Mouse (Mus musculus) G1E (cell line): ENCODE results near the gene Hoxd8. TPM values are rescaled to one million over a fixed set of nuclear protein-coding genes. Genes with fewer than 3 reads are reported as not detected.

ENCODE experiments used
- ATAC-seq: 2 replicates; pipeline ENCODE4 v1.8.0; 2016; ENCODE audit warnings: mild to moderate bottlenecking; ENCODE audit not compliant: insufficient number of reproducible peaks, poor library complexity, low FRiP score, severe bottlenecking; ENCODE audit errors: extremely low read depth
- DNase-seq: peaks from one replicate; pipeline ENCODE4 v3.0.0; 2012; ENCODE audit warnings: low spot score
- H3K27me3 ChIP-seq: 2 replicates; pipeline ENCODE4 v1.6.1; 2012; ENCODE audit warnings: mild to moderate bottlenecking, low read length, inconsistent platforms; ENCODE audit not compliant: insufficient read depth
- H3K36me3 ChIP-seq: replicated peaks from 2 replicates; pipeline ENCODE3; 2012; ENCODE audit warnings: mild to moderate bottlenecking, inconsistent platforms
- H3K4me1 ChIP-seq: 2 replicates; pipeline ENCODE4 v1.6.1; 2012; ENCODE audit warnings: low read depth, low read length, inconsistent platforms, mixed read lengths; ENCODE audit not compliant: insufficient read depth
- H3K4me3 ChIP-seq: 2 replicates; pipeline ENCODE4 v1.5.1; 2012; ENCODE audit warnings: low read depth, mild to moderate bottlenecking, inconsistent platforms, low read length, moderate library complexity, mixed read lengths
- H3K9me3 ChIP-seq: replicated peaks from 2 replicates; pipeline ENCODE4 v1.6.1; 2012; ENCODE audit warnings: inconsistent platforms
- CTCF ChIP-seq: IDR thresholded peaks from 2 replicates; pipeline ENCODE4 v1.5.1; 2012; ENCODE audit warnings: low read depth, low read length, inconsistent platforms, mixed read lengths
- GATA1 ChIP-seq: IDR thresholded peaks from 2 replicates; pipeline ENCODE4 v1.6.1; 2012; ENCODE audit warnings: borderline replicate concordance, low read length, inconsistent platforms, mixed read lengths
- GATA2 ChIP-seq: IDR thresholded peaks from 2 replicates; pipeline ENCODE4 v1.6.1; 2012; ENCODE audit warnings: low read depth, low read length, inconsistent platforms, borderline replicate concordance
- POLR2AphosphoS5 ChIP-seq: IDR thresholded peaks from 2 replicates; pipeline ENCODE4 v1.6.1; 2012; ENCODE audit warnings: low read depth, low read length, inconsistent platforms; ENCODE audit not compliant: insufficient replicate concordance
- TAL1 ChIP-seq: conservative IDR thresholded peaks from 2 replicates; pipeline ENCODE4 v1.6.1; 2012; ENCODE audit warnings: low read depth, low read length, inconsistent platforms, mixed read lengths
- polyA plus RNA-seq: library from polyadenylated mRNA; stranded (reverse); fragments of >175 nt; gene quantifications from 2 replicates; pipeline ENCODE4 v1.2.3, GENCODE M21; 2012
- total RNA-seq, 2 experiments: library from RNA; stranded (forward) in 1 of 2; stranded (reverse) in 1 of 2; fragments of 200-1000 nt in 1 of 2; fragments of >200 nt in 1 of 2; fragmentation: Nextera tagmentation in 1 of 2; gene quantifications; 2 replicates each; pipeline ENCODE4 v1.2.3; 2014 to 2017

Gene Hoxd8
- total and polyA plus RNA-seq, 3 experiments = not detected

DNA sequence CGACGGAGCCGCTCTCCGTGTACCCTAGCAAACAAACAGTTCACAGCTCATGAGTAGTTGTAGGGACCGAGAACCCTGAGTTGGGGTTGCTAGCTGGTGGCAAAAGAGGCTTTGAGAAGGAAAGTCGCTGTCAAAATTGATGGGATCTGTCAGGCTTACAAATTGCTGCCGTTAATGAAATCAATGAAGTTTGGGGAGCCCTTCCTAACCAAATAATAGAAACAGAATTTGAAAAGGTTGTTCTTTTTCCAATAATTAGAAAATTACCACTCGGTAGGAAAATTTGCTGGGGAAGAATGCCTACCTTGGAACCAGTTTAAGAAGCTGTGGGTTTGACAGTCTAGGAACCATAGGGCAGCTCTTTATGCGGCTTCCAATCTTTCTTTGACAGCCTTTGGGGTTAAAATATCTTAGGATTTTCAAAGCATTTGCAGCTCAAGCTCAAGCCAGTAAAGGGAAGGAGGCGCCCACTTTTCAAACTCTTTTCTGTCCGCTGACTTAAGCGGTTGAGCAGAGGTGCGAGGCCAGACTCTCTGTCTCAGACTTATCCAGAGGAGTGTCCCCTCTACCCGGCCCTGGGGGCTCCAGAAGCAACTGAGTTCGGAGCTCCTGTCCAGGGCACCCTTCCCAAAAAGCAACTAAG, 46.3 kb upstream of the Hoxd8 start:
- TF ChIP-seq POLR2AphosphoS5 = no peak
- no peak for TF ChIP-seq GATA1
- no peak for TF ChIP-seq GATA2
- no peak for TF ChIP-seq TAL1
- no peak for TF ChIP-seq CTCF
- ATAC-seq (no peak), DNase-seq (no peak)
- H3K4me3 ChIP-seq = no peak overlapping the region
- H3K36me3 ChIP-seq = no peaks in the 10 kb centered on the region
- H3K27me3 ChIP-seq = peaks cover 42% of the 10 kb centered on the region
- H3K9me3 ChIP-seq = peaks cover 23% of the 10 kb centered on the region
- H3K4me1 ChIP-seq = no peaks in the 10 kb centered on the region

DNA sequence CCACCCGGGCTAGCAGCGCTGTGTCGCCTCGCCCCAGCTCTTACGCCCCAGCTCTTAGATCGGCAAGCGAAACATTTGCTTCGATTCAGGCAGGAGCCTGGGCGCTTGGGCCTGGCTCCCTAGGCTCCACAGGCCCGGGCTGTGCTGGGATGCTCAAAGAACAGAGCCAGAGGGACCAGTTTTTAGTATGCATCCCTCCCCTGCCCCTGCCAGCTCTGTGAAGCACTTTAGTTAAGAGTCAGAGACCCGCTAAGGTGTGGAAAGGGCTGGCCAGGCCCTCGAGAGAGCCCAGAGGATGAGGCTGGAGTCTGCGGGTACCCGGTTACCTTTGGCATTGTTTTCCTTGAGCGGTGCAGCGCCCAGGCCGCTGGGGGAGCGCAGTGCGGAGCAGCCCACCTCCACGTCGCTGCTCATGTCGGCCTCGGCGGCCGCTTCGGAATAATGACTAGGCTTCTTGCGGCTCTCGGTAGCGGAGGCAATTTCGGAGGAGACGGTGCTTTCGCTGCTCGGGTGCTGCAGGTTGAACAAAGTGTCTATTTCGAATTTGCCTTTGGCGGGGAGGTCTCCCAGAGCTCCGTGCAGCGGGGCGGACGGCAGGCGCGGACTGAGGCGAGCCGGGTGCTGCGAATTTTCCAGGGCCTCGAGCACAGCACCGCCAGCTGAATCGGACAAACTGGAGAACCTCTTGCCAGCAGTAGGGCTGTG, 45.6 kb upstream of the Hoxd8 start:
- H3K4me1 ChIP-seq = no peaks in the 10 kb centered on the region
- H3K4me3 ChIP-seq = no peak overlapping the region
- H3K36me3 ChIP-seq = no peaks in the 10 kb centered on the region
- TF ChIP-seq GATA1 = no peak
- DNase-seq (no peak), ATAC-seq (no peak)
- H3K27me3 ChIP-seq = peaks cover 49% of the 10 kb centered on the region
- peaks cover 23% of the 10 kb centered on the region for H3K9me3 ChIP-seq

DNA sequence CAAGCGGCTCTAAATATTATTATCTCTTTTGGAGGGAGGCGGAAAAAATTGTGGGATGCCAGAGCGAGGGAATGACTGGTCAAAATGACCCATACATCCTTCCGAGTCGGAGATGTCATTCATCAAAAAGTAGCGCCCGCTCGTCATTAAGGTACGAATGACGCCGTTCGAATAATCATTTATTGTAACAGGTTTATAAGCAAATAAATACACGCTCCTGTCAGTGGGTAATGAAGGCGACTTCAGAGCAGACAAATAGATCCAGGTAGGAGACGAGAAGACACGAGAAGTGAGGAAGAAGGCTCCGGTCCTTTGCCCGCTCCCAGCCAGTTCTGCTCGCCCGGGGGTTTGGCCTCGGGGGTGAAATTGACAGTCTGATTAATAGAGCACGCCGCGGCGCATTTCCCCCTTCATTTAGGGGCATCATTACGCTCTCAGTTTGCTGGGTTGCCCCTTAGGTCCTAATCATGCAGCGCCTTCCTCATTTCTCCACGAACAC, 44.9 kb upstream of the Hoxd8 start, which contains the start of gene Evx2:
TSS of gene Evx2 (minus strand) at position 51 of the 499 bp plus-strand sequence.
- peaks cover 50% of the 10 kb centered on the region for H3K27me3 ChIP-seq
- ATAC-seq (no peak), DNase-seq (no peak)
- TF ChIP-seq GATA1 (no peak), TAL1 (no peak), POLR2AphosphoS5 (no peak), GATA2 (no peak), CTCF (no peak)
- H3K4me3 ChIP-seq = no peak within 1 kb of the TSS
- H3K9me3 ChIP-seq = peaks cover 23% of the 10 kb centered on the region
- no peaks in the 10 kb centered on the region for H3K4me1 ChIP-seq
- no peaks in the 10 kb centered on the region for H3K36me3 ChIP-seq

DNA sequence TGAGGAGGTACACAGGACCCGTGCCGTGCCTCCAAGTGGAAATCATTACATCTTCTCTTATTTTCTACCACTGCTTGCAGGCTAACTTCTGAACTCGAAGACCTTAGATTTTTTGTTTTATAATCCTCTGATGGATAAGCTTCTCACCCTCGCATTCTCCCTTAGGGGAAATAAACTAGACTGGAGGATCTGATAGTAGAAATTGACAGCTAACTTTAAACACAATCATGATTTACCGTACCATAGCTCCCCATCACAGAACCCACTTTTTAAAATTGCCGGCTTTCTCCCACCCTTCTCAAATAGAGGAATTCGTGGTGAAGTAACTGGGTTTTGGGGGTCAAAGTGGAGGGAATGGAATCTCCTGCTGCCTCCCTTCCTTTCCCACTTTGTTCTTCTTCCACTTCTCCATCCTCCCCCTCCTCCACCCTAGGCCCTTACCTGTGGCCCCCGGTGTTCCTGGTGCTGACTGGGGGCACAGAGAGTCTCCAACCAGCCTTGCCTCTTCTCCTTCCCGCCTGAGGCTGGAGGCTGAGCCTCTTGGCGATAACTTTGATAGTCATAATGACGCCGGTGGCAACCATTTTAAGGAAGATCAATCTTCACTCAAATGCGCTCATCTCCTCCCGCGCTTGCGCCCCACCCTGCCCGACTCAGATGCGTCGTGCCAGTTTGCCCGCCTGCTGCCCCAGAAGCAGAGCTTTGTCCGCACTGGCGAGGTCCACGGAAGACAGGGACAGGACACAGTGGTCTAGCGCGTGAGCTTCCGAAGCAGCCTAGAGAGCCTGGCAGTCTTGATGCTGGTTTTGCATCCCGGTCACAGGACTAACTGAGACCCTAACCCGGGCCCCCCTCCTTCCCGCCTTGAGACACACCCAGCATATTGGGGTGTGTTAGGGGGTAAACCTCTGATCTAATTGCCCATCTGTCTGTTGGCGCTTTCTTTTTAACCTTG, 43.7 kb upstream of the Hoxd8 start:
- Histone ChIP-seq H3K9me3 (peaks cover 18% of the 10 kb centered on the region), H3K4me3 (no peak overlapping the region), H3K4me1 (no peaks in the 10 kb centered on the region), H3K27me3 (peaks cover 50% of the 10 kb centered on the region), H3K36me3 (no peaks in the 10 kb centered on the region)
- ATAC-seq (no peak), DNase-seq (no peak)
- TF ChIP-seq POLR2AphosphoS5 = no peak
- TF ChIP-seq CTCF = no peak
- no peak for TF ChIP-seq TAL1
- TF ChIP-seq GATA1 = no peak
- no peak for TF ChIP-seq GATA2

DNA sequence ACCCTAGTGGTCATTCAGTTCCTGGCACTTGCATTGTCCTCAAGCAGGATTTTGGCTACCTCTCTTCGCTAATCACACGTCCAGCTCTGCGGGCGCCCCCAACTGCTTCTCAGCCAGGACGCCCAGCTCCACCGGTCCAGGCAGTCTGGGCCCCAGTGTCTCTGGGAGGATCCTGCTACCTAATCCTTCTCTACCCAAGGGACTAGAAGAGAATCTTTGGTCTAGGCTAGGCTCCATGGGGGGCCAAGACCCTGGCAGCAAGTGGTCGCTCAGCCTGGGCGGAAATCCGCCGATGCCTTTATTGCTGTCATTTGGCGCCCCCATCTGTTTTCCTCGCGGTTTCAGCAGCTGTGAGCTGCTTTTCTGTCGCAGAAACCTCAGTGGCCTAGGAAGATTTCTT, 42.7 kb upstream of the Hoxd8 start:
- H3K36me3 ChIP-seq = no peaks in the 10 kb centered on the region
- no peaks in the 10 kb centered on the region for H3K4me1 ChIP-seq
- peaks cover 13% of the 10 kb centered on the region for H3K9me3 ChIP-seq
- ATAC-seq (no peak), DNase-seq (no peak)
- H3K4me3 ChIP-seq = no peak overlapping the region
- TF ChIP-seq GATA1 (no peak), TAL1 (no peak), POLR2AphosphoS5 (no peak), CTCF (no peak), GATA2 (no peak)
- H3K27me3 ChIP-seq = peaks cover 46% of the 10 kb centered on the region
